Mouse (Mus musculus): ENCODE results near the gene Nudt10. TPM values are rescaled to one million over a fixed set of nuclear protein-coding genes. Genes with fewer than 3 reads are reported as not detected.
A peak's percentile ranks its signal among the peaks of the same experiment; 100 is the strongest.
"Not testable (repeated sequence)": the region's sequence is repeated elsewhere in the genome, so short reads cannot be mapped to it uniquely, and the experiment has no call there.

The Nudt10 gene
- total RNA-seq (2021) = 10 to 100 TPM; 26.4 to 26.6 TPM

GRCm38 (mm10) chrX:6172823-6173640 is at the start of gene Nudt10:
Gene Nudt10, minus strand, starts transcription at chrX:6173015.
- DNase-seq (ENCODE audit: low spot score in 2 of 2) = peak in 1 of 2 experiments; percentile 31
- intact Hi-C loops (cut with DNase I) = not testable (repeated sequence)

- intact Hi-C loops (cut with DNase I) = not testable (repeated sequence)
- peak in 1 of 2 experiments; percentile 15 for DNase-seq (ENCODE audit: low spot score in 2 of 2)
Measured at GRCm38 (mm10) chrX:6172136-6172822, 536 bp downstream of the Nudt10 start.

- DNase-seq (ENCODE audit: low spot score in 2 of 2) = peak in 1 of 2 experiments; percentile 5
- intact Hi-C loops (cut with DNase I) = no loop called here
Measured at GRCm38 (mm10) chrX:6171718-6172117, 1.1 kb downstream of the Nudt10 start.

Other genes starting within 250 kb of the Nudt10 start
- 10 to 100 TPM; 26.1 to 31.6 TPM for gene Nudt11, start 125.6 kb downstream of the Nudt10 start, total RNA-seq (2021)
- 1 to 10 TPM in 1 of 2 experiments, under 1 TPM in 1; 0.42 to 1.6 TPM for gene AU022751, start 89.6 kb downstream of the Nudt10 start, total RNA-seq (2021)
- under 1 TPM; 0.30 to 0.34 TPM for gene Bmp15, start 147.7 kb upstream of the Nudt10 start, total RNA-seq (2021)
- 1 to 10 TPM; 4.4 to 5.0 TPM for gene Shroom4, start 226.8 kb upstream of the Nudt10 start, total RNA-seq (2021)